Mouse (Mus musculus): Measurements from ENCODE around the gene Filip1. TPM values are rescaled to one million over a fixed set of nuclear protein-coding genes. Genes with fewer than 3 reads are reported as not detected.

Gene Filip1
- polyA plus RNA-seq, 1 experiment = 0.01 TPM

- no peaks in the 10 kb centered on the region for H3K36me3 ChIP-seq (ENCODE audit: control insufficient read depth, insufficient read depth)
- no peaks in the 10 kb centered on the region for H3K27me3 ChIP-seq (ENCODE audit: control insufficient read depth, insufficient read depth, insufficient read length)
- H3K79me2 ChIP-seq (ENCODE audit: control insufficient read depth, insufficient read depth) = no peaks in the 10 kb centered on the region
- TF ChIP-seq CEBPB (IDR thresholded peaks at IDR 0.05; ENCODE audit: low read depth) (no peak), CTCF (IDR thresholded peaks at IDR 0.05; ENCODE audit: control insufficient read depth, insufficient read depth, insufficient read length) (no peak), FOSL1 (IDR thresholded peaks at IDR 0.05; ENCODE audit: insufficient read depth, low read length, poor library complexity, severe bottlenecking) (no peak), MYOG (IDR thresholded peaks at IDR 0.05; ENCODE audit: control insufficient read depth, extremely low read depth, insufficient read length) (no peak), USF1 (IDR thresholded peaks at IDR 0.05; ENCODE audit: low read depth) (no peak)
- no peak overlapping the region for H3K4me3 ChIP-seq (ENCODE audit: insufficient read depth, poor library complexity, severe bottlenecking)
- no peaks in the 10 kb centered on the region for H3K79me3 ChIP-seq (ENCODE audit: low read depth)
- no peak overlapping the region for H3ac ChIP-seq (ENCODE audit: control insufficient read depth, insufficient read length, low read depth)
These were observed 85.3 kb downstream of the Filip1 start for GRCm38 (mm10) chr9:79927156-79927870.

GRCm38 (mm10) chr9:79926464-79927155 is 86.0 kb downstream of the Filip1 start:
- Histone ChIP-seq H3K79me3 (ENCODE audit: low read depth) (no peaks in the 10 kb centered on the region), H3K79me2 (ENCODE audit: control insufficient read depth, insufficient read depth) (no peaks in the 10 kb centered on the region), H3K27me3 (ENCODE audit: control insufficient read depth, insufficient read depth, insufficient read length) (no peaks in the 10 kb centered on the region), H3ac (ENCODE audit: control insufficient read depth, insufficient read length, low read depth) (no peak overlapping the region), H3K36me3 (ENCODE audit: control insufficient read depth, insufficient read depth) (no peaks in the 10 kb centered on the region), H3K4me3 (ENCODE audit: insufficient read depth, poor library complexity, severe bottlenecking) (no peak overlapping the region)
- TF ChIP-seq MAX (IDR thresholded peaks at IDR 0.05) (no peak), USF1 (IDR thresholded peaks at IDR 0.05; ENCODE audit: low read depth) (no peak), FOSL1 (IDR thresholded peaks at IDR 0.05; ENCODE audit: insufficient read depth, low read length, poor library complexity, severe bottlenecking) (no peak), CEBPB (IDR thresholded peaks at IDR 0.05; ENCODE audit: low read depth) (no peak), MYOG (IDR thresholded peaks at IDR 0.05; ENCODE audit: control insufficient read depth, extremely low read depth, insufficient read length) (no peak), CTCF (IDR thresholded peaks at IDR 0.05; ENCODE audit: control insufficient read depth, insufficient read depth, insufficient read length) (no peak), MYOD1 (IDR thresholded peaks at IDR 0.05; ENCODE audit: control insufficient read depth, insufficient read length, low read depth) (no peak)

GRCm38 (mm10) chr9:79925950-79926349 is 86.7 kb downstream of the Filip1 start:
- Histone ChIP-seq H3K79me3 (ENCODE audit: low read depth) (no peaks in the 10 kb centered on the region), H3ac (ENCODE audit: control insufficient read depth, insufficient read length, low read depth) (no peak overlapping the region), H3K27me3 (ENCODE audit: control insufficient read depth, insufficient read depth, insufficient read length) (no peaks in the 10 kb centered on the region), H3K36me3 (ENCODE audit: control insufficient read depth, insufficient read depth) (no peaks in the 10 kb centered on the region), H3K79me2 (ENCODE audit: control insufficient read depth, insufficient read depth) (no peaks in the 10 kb centered on the region), H3K4me3 (ENCODE audit: insufficient read depth, poor library complexity, severe bottlenecking) (no peak overlapping the region)
- no peak for TF ChIP-seq CEBPB (IDR thresholded peaks at IDR 0.05; ENCODE audit: low read depth)
- no peak for TF ChIP-seq USF1 (IDR thresholded peaks at IDR 0.05; ENCODE audit: low read depth)
- TF ChIP-seq MAX (IDR thresholded peaks at IDR 0.05) = no peak
- no peak for TF ChIP-seq CTCF (IDR thresholded peaks at IDR 0.05; ENCODE audit: control insufficient read depth, insufficient read depth, insufficient read length)
- TF ChIP-seq MYOG (IDR thresholded peaks at IDR 0.05; ENCODE audit: control insufficient read depth, extremely low read depth, insufficient read length) = no peak
- no peak for TF ChIP-seq MYOD1 (IDR thresholded peaks at IDR 0.05; ENCODE audit: control insufficient read depth, insufficient read length, low read depth)
- no peak for TF ChIP-seq FOSL1 (IDR thresholded peaks at IDR 0.05; ENCODE audit: insufficient read depth, low read length, poor library complexity, severe bottlenecking)

GRCm38 (mm10) chr9:79923262-79923661 is 89.4 kb downstream of the Filip1 start:
- H3ac ChIP-seq (ENCODE audit: control insufficient read depth, insufficient read length, low read depth) = no peak overlapping the region

GRCm38 (mm10) chr9:79922493-79922760 is 90.2 kb downstream of the Filip1 start:
- H3K79me3 ChIP-seq (ENCODE audit: low read depth) = no peaks in the 10 kb centered on the region

More at GRCm38 (mm10) chr9:79923262-79923661, 89.4 kb downstream of the Filip1 start:
- no peaks in the 10 kb centered on the region for H3K79me3 ChIP-seq (ENCODE audit: low read depth)
- no peaks in the 10 kb centered on the region for H3K36me3 ChIP-seq (ENCODE audit: control insufficient read depth, insufficient read depth)
- H3K79me2 ChIP-seq (ENCODE audit: control insufficient read depth, insufficient read depth) = no peaks in the 10 kb centered on the region
- TF ChIP-seq FOSL1 (IDR thresholded peaks at IDR 0.05; ENCODE audit: insufficient read depth, low read length, poor library complexity, severe bottlenecking) (no peak), MAX (IDR thresholded peaks at IDR 0.05) (no peak)
- no peak overlapping the region for H3K4me3 ChIP-seq (ENCODE audit: insufficient read depth, poor library complexity, severe bottlenecking)
- H3K27me3 ChIP-seq (ENCODE audit: control insufficient read depth, insufficient read depth, insufficient read length) = no peaks in the 10 kb centered on the region

More at GRCm38 (mm10) chr9:79922493-79922760, 90.2 kb downstream of the Filip1 start:
- H3K79me2 ChIP-seq (ENCODE audit: control insufficient read depth, insufficient read depth) = no peaks in the 10 kb centered on the region
- no peaks in the 10 kb centered on the region for H3K27me3 ChIP-seq (ENCODE audit: control insufficient read depth, insufficient read depth, insufficient read length)
- no peaks in the 10 kb centered on the region for H3K36me3 ChIP-seq (ENCODE audit: control insufficient read depth, insufficient read depth)
- no peak overlapping the region for H3ac ChIP-seq (ENCODE audit: control insufficient read depth, insufficient read length, low read depth)
- TF ChIP-seq MYOD1 (IDR thresholded peaks at IDR 0.05; ENCODE audit: control insufficient read depth, insufficient read length, low read depth) (no peak), FOSL1 (IDR thresholded peaks at IDR 0.05; ENCODE audit: insufficient read depth, low read length, poor library complexity, severe bottlenecking) (no peak), MYOG (IDR thresholded peaks at IDR 0.05; ENCODE audit: control insufficient read depth, extremely low read depth, insufficient read length) (no peak), CTCF (IDR thresholded peaks at IDR 0.05; ENCODE audit: control insufficient read depth, insufficient read depth, insufficient read length) (no peak), USF1 (IDR thresholded peaks at IDR 0.05; ENCODE audit: low read depth) (no peak), CEBPB (IDR thresholded peaks at IDR 0.05; ENCODE audit: low read depth) (no peak), MAX (IDR thresholded peaks at IDR 0.05) (no peak)
- H3K4me3 ChIP-seq (ENCODE audit: insufficient read depth, poor library complexity, severe bottlenecking) = no peak overlapping the region

Measured in C2C12 (cell line).